Mouse (Mus musculus) liver, embryonic 14.5 days (tissue): ENCODE data around the gene 2610301B20Rik. TPM values are rescaled to one million over a fixed set of nuclear protein-coding genes. Genes with fewer than 3 reads are reported as not detected.

Experiments
- ATAC-seq: fragments of 200-750 bp; cut with Nextera tagmentation; 2 replicates; pipeline ENCODE4 v1.8.0; 2017; ENCODE audit warnings: moderate number of reproducible peaks, mild to moderate bottlenecking, moderate library complexity; ENCODE audit not compliant: insufficient read depth
- DNase-seq, 3 experiments: peaks; one replicate each; pipeline ENCODE4 v3.0.0-alpha.2; 2012 to 2013; ENCODE audit warnings: low read depth in 3 of 3, low spot score in 3 of 3
- H3K27ac ChIP-seq: fragments of 300-500 bp; sonication (generic); 2 replicates; pipeline ENCODE4 v1.5.1; 2014; ENCODE audit warnings: moderate library complexity, mild to moderate bottlenecking, control low read depth, inconsistent platforms
- H3K27me3 ChIP-seq: fragments of 300-500 bp; sonication (generic); 2 replicates; pipeline ENCODE4 v1.6.1; 2014; ENCODE audit warnings: mild to moderate bottlenecking, low read length, moderate library complexity; ENCODE audit not compliant: control insufficient read depth, insufficient read depth
- H3K36me3 ChIP-seq: fragments of 300-500 bp; sonication (generic); replicated peaks from 2 replicates; pipeline ENCODE4 v1.6.1; 2014; ENCODE audit warnings: low read depth; ENCODE audit not compliant: control insufficient read depth, insufficient read depth
- H3K4me1 ChIP-seq, 2 experiments: fragments of 200-500 bp in 1 of 2; fragments of 300-500 bp in 1 of 2; sonication (generic) in 1 of 2; replicated peaks; 2 replicates each; pipeline ENCODE4 v1.6.1; 2012 to 2014; ENCODE audit warnings: antibody characterized with exemption in 1 of 2, inconsistent platforms in 1 of 2, low read length in 1 of 2; ENCODE audit not compliant: control insufficient read depth in 2 of 2, insufficient read depth in 2 of 2
- H3K4me2 ChIP-seq: fragments of 300-500 bp; sonication (generic); 2 replicates; pipeline ENCODE4 v1.6.1; 2014; ENCODE audit warnings: low read depth, mild to moderate bottlenecking, control low read depth, moderate library complexity
- H3K4me3 ChIP-seq, 2 experiments: fragments of 200-500 bp in 1 of 2; fragments of 300-500 bp in 1 of 2; sonication (generic) in 1 of 2; 2 replicates each; pipeline ENCODE4 v1.5.1; 2012 to 2014; ENCODE audit warnings: low read depth in 2 of 2, low read length in 2 of 2, mild to moderate bottlenecking in 2 of 2, control low read depth in 1 of 2, inconsistent platforms in 1 of 2, moderate library complexity in 1 of 2; ENCODE audit not compliant: insufficient read depth in 1 of 2
- H3K9ac ChIP-seq: fragments of 300-500 bp; sonication (generic); replicated peaks from 2 replicates; pipeline ENCODE4 v1.6.1; 2014; ENCODE audit warnings: mild to moderate bottlenecking, control low read depth, moderate library complexity
- H3K9me3 ChIP-seq: fragments of 300-500 bp; sonication (generic); 2 replicates; pipeline ENCODE4 v1.6.1; 2016; ENCODE audit warnings: low read length, mixed read lengths; ENCODE audit not compliant: control insufficient read depth
- CTCF ChIP-seq: IDR thresholded peaks from 2 replicates; pipeline ENCODE4 v1.5.1; 2016; ENCODE audit warnings: antibody characterized with exemption, low read depth, control low read depth
- EP300 ChIP-seq: IDR thresholded peaks from 2 replicates; pipeline ENCODE4 v1.6.1; 2016; ENCODE audit warnings: antibody characterized with exemption, low read depth
- WGBS: fragments of 180-500 bp; shearing (Covaris S2); extraction: QIAGEN DNeasy Blood & Tissue Kit; methylation state at CpG from one replicate; pipeline ENCODE4 v1.1.7; 2014; ENCODE audit not compliant: insufficient replicate concordance; 5-methylcytosine and 5-hydroxymethylcytosine counted together
- polyA plus RNA-seq, 2 experiments: library from polyadenylated mRNA; depleted of rRNA in 1 of 2; stranded (reverse) in 1 of 2; unstranded in 1 of 2; fragments of >200 nt; fragmentation: Nextera tagmentation in 1 of 2; extraction: Ambion mirVana in 1 of 2; gene quantifications; 2 replicates each; pipeline versions ENCODE4 v1.2.1 to v1.2.3; 2012 to 2014

The 2610301B20Rik gene
- polyA plus RNA-seq (2012; rRNA removed) (5.1 and 6.2 TPM in 2 replicates), polyA plus RNA-seq (2014; fragmentation: Nextera tagmentation; extraction: Ambion mirVana) (9.8 and 10.0 TPM in 2 replicates)

- H3K27ac ChIP-seq = peak within 1 kb of the TSS; percentile 96
- no peaks in the 10 kb centered on the region for H3K9me3 ChIP-seq
- H3K27me3 ChIP-seq = no peaks in the 10 kb centered on the region
- ATAC-seq (peak; percentile 88), DNase-seq (peak; percentile 83 to 85 (median 84))
- no peak for TF ChIP-seq EP300
- no peak for TF ChIP-seq CTCF
- peak within 1 kb of the TSS; percentile 86 for H3K4me2 ChIP-seq
- peaks cover 6 to 11% of the 10 kb centered on the region in 2 experiments for H3K4me1 ChIP-seq
- peak within 1 kb of the TSS; percentile 97 for H3K9ac ChIP-seq
- under 1% methylated on average over 65 of the region's 68 CpGs for WGBS
- H3K36me3 ChIP-seq = no peaks in the 10 kb centered on the region
- H3K4me3 ChIP-seq = peak within 1 kb of the TSS; percentile 64 to 93
These were observed at the start of gene 2610301B20Rik for GRCm38 (mm10) chr4:10873920-10874665. Gene 2610301B20Rik, plus strand, starts transcription at chr4:10874498.

GRCm38 (mm10) chr4:10833273-10833672 lies 41.0 kb upstream of the 2610301B20Rik start:
- Histone ChIP-seq H3K36me3 (no peaks in the 10 kb centered on the region), H3K27me3 (no peaks in the 10 kb centered on the region), H3K4me2 (no peak overlapping the region), H3K9me3 (no peaks in the 10 kb centered on the region), H3K4me1 (no peaks in the 10 kb centered on the region), H3K4me3 (no peak overlapping the region), H3K9ac (no peak overlapping the region), H3K27ac (no peak overlapping the region)
- no peak for DNase-seq
- ATAC-seq = no peak
- 78% methylated on average over 1 of the region's 1 CpGs for WGBS
- TF ChIP-seq CTCF (no peak), EP300 (no peak)

DNA sequence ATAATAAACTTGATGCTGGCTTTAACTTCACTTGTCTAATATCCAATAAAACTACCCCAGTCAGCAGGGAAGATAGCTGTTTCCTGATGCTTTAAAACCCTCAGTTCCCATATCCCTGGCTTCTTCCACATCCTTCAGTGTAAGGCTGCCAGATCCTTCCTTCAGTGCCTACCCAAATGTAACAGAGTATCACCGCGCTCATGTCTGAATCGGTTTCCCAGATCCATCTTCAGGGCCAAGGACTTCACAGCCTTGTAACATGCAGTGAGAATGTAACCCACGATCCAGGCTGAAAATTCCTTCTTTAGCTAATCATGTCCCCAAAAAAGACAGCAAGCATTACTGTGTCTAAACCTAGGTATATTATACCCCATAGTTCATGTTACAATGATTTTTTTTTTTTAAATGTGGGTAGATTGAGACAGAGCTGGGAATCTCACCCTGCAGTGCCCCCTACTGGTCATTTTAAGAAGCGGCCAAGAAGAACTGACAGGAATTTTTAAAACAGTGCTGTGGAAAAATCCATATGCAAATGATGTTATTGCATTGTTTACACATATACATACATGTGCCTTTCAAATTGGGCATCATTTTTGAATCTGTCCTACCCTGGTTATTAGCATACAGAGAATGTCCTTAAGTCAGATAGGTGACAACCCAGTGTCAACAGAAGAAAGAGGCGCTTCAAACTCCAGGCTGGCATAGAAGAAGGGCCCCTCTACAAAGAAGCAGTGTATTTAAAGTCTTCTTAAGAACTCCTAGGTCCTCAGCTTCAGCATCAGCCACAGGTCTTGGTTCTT lies 38.8 kb upstream of the 2610301B20Rik start:
- Histone ChIP-seq H3K4me3 (no peak overlapping the region), H3K4me2 (no peak overlapping the region), H3K9ac (no peak overlapping the region), H3K4me1 (no peaks in the 10 kb centered on the region), H3K27ac (no peak overlapping the region), H3K36me3 (no peaks in the 10 kb centered on the region), H3K27me3 (no peaks in the 10 kb centered on the region), H3K9me3 (no peaks in the 10 kb centered on the region)
- DNase-seq = no peak
- no peak for ATAC-seq
- TF ChIP-seq EP300 = no peak
- TF ChIP-seq CTCF = peak; percentile 65
- whole genome bisulfite sequencing = 59% methylated on average over 6 of the region's 6 CpGs

- no peak overlapping the region for H3K27ac ChIP-seq
- H3K4me1 ChIP-seq = no peaks in the 10 kb centered on the region
- TF ChIP-seq CTCF (no peak), EP300 (no peak)
- no peak for DNase-seq
- no peaks in the 10 kb centered on the region for H3K36me3 ChIP-seq
- no peak overlapping the region for H3K4me3 ChIP-seq
- no peak overlapping the region for H3K9ac ChIP-seq
- ATAC-seq = no peak
- H3K4me2 ChIP-seq = no peak overlapping the region
- WGBS = 62% methylated on average over 7 of the region's 7 CpGs
- no peaks in the 10 kb centered on the region for H3K9me3 ChIP-seq
- H3K27me3 ChIP-seq = no peaks in the 10 kb centered on the region
These were observed 28.4 kb upstream of the 2610301B20Rik start for GRCm38 (mm10) chr4:10845848-10846247.

GRCm38 (mm10) chr4:10849812-10850211 lies 24.5 kb upstream of the 2610301B20Rik start:
- 59% methylated on average over 7 of the region's 7 CpGs for WGBS
- Histone ChIP-seq H3K4me3 (no peak overlapping the region), H3K9me3 (no peaks in the 10 kb centered on the region), H3K4me2 (no peak overlapping the region), H3K27ac (no peak overlapping the region), H3K27me3 (no peaks in the 10 kb centered on the region), H3K9ac (no peak overlapping the region), H3K4me1 (no peaks in the 10 kb centered on the region), H3K36me3 (no peaks in the 10 kb centered on the region)
- ATAC-seq (no peak), DNase-seq (no peak)
- TF ChIP-seq EP300 (no peak), CTCF (no peak)
